Comparison of ENCODE assay signal across 9 mouse cellular contexts in the genomic region with DNA sequence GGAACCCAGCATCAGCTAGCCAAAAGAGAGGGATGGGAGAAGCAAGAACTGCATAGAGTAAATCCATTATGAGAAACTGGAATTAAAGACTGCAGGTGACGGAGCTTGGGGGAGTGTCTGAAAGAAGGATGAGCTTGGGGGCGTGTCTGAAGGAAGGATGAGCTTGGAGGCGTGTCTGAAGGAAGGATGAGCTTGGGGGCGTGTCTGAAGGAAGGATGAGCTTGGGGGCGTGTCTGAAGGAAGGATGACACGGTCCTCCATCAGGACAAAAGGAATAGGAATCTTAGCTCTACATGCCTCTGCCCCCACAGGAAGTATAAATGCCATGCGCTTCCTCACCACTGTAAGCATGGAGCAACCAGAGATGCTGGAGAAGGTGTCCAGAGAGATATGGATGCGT. TPM values are rescaled to one million over a fixed set of nuclear protein-coding genes. Genes with fewer than 3 reads are reported as not detected.
DNase-seq lines count a peak whose midpoint lies in the region; ATAC-seq and TF ChIP-seq lines count a peak whose summit lies in the region.
"Had no signal": no experiment of that assay in that cellular context is flagged by ENCODE, and none has a peak within 500 bp of the region (broad histone marks: within the 10 kb centered on the region; RNA-seq: fewer than 3 reads in every experiment).

No protein-coding gene starts in this region.

- TF ChIP-seq EP300 in stomach, postnatal 0 days (optimal IDR thresholded peaks at IDR 0.05): no peak

- H3K4me3 ChIP-seq in stomach, embryonic 15.5 days (replicated peaks): no peak overlapping the region
- no peak overlapping the region for H3K4me3 ChIP-seq in stomach, postnatal 0 days (ENCODE audit: low read depth, low read length)
- peak overlapping the region; percentile 25 for H3K4me3 ChIP-seq in hindbrain, embryonic 14.5 days (replicated peaks; ENCODE audit: low read length)
- H3K4me3 ChIP-seq in liver, embryonic 12.5 days: no peak overlapping the region
- H3K4me3 ChIP-seq in stomach, embryonic 16.5 days (replicated peaks; ENCODE audit: low read length): no peak overlapping the region

- DNase-seq in stomach, postnatal 0 days (ENCODE audit: low spot score): no peak
- DNase-seq in hindbrain, embryonic 14.5 days (ENCODE audit: low spot score): no peak
- no peak for DNase-seq in frontal cortex, postnatal 25 days (ENCODE audit: low spot score in 2 of 2)
- DNase-seq in urinary bladder, postnatal 4 days (ENCODE audit: low spot score in 2 of 2): no peak
- DNase-seq in right cerebral cortex, postnatal 14 days: no peak

- peaks cover 5% of the 10 kb centered on the region; the same call in 1 of the 2 replicates for H3K4me1 ChIP-seq in stomach, embryonic 15.5 days
- H3K4me1 ChIP-seq in stomach, postnatal 0 days (replicated peaks; ENCODE audit: control insufficient read depth, insufficient read depth): peaks cover 6% of the 10 kb centered on the region
- no peaks in the 10 kb centered on the region for H3K4me1 ChIP-seq in hindbrain, embryonic 14.5 days (replicated peaks; ENCODE audit: control insufficient read depth, insufficient read depth, low read length)
- H3K4me1 ChIP-seq in liver, embryonic 12.5 days: peaks cover 21% of the 10 kb centered on the region
- 0 out of 2 replicates have a peak, but pooled peaks cover 3% of the 10 kb centered on the region for H3K4me1 ChIP-seq in stomach, embryonic 16.5 days (ENCODE audit: control insufficient read depth, insufficient read depth, low read length)

- no peaks in the 10 kb centered on the region for H3K36me3 ChIP-seq in stomach, embryonic 15.5 days
- no peaks in the 10 kb centered on the region for H3K36me3 ChIP-seq in stomach, postnatal 0 days (ENCODE audit: control insufficient read depth, insufficient read depth, low read length)
- no peaks in the 10 kb centered on the region for H3K36me3 ChIP-seq in hindbrain, embryonic 14.5 days (replicated peaks; ENCODE audit: control insufficient read depth, insufficient read depth)
- no peaks in the 10 kb centered on the region for H3K36me3 ChIP-seq in liver, embryonic 12.5 days
- no peaks in the 10 kb centered on the region for H3K36me3 ChIP-seq in stomach, embryonic 16.5 days (ENCODE audit: control insufficient read depth, insufficient read depth, low read length)

- no peaks in the 10 kb centered on the region for H3K27me3 ChIP-seq in stomach, embryonic 15.5 days (replicated peaks)
- H3K27me3 ChIP-seq in stomach, postnatal 0 days (ENCODE audit: control insufficient read depth, insufficient read depth, low read length): no peaks in the 10 kb centered on the region
- no peaks in the 10 kb centered on the region for H3K27me3 ChIP-seq in hindbrain, embryonic 14.5 days (ENCODE audit: control insufficient read depth, insufficient read depth, low read length)
- H3K27me3 ChIP-seq in liver, embryonic 12.5 days (replicated peaks): no peaks in the 10 kb centered on the region
- H3K27me3 ChIP-seq in stomach, embryonic 16.5 days (ENCODE audit: control insufficient read depth, insufficient read depth, low read length): no peaks in the 10 kb centered on the region

- WGBS in stomach, embryonic 15.5 days: 17% methylated on average over 8 of the region's 8 CpGs
- 26% methylated on average over 8 of the region's 8 CpGs for WGBS in stomach, postnatal 0 days
- 7% methylated on average over 8 of the region's 8 CpGs for WGBS in hindbrain, embryonic 14.5 days
- WGBS in liver, embryonic 12.5 days (ENCODE audit: insufficient replicate concordance): 16% methylated on average over 8 of the region's 8 CpGs
- 19% methylated on average over 8 of the region's 8 CpGs for WGBS in stomach, embryonic 16.5 days

- no peak overlapping the region for H3K27ac ChIP-seq in stomach, embryonic 15.5 days
- H3K27ac ChIP-seq in stomach, postnatal 0 days (replicated peaks): no peak overlapping the region
- no peak overlapping the region for H3K27ac ChIP-seq in hindbrain, embryonic 14.5 days
- H3K27ac ChIP-seq in liver, embryonic 12.5 days: no peak overlapping the region
- no peak overlapping the region for H3K27ac ChIP-seq in stomach, embryonic 16.5 days (ENCODE audit: low read length)

- no peak for TF ChIP-seq CTCF in stomach, postnatal 0 days (IDR thresholded peaks at IDR 0.05; ENCODE audit: low read depth)

- H3K4me2 ChIP-seq in stomach, embryonic 15.5 days: 0 out of 2 replicates have a peak overlapping the region, but pooled peaks have one; percentile 10
- no peak overlapping the region for H3K4me2 ChIP-seq in stomach, postnatal 0 days (replicated peaks; ENCODE audit: low read depth)
- H3K4me2 ChIP-seq in hindbrain, embryonic 14.5 days (replicated peaks): peak overlapping the region; percentile 37
- H3K4me2 ChIP-seq in liver, embryonic 12.5 days: peak overlapping the region; percentile 93
- no peak overlapping the region; the same call in 1 of the 2 replicates for H3K4me2 ChIP-seq in stomach, embryonic 16.5 days (ENCODE audit: low read depth, low read length)

- no peak for ATAC-seq in stomach, embryonic 15.5 days (ENCODE audit: insufficient read depth, low FRiP score, low read depth)
- ATAC-seq in stomach, postnatal 0 days (ENCODE audit: low FRiP score, low TSS enrichment): no peak
- peak; percentile 35; the same call in 1 of the 2 replicates for ATAC-seq in hindbrain, embryonic 14.5 days (ENCODE audit: low FRiP score)
- ATAC-seq in liver, embryonic 12.5 days: 0 out of 2 replicates have a peak, but pooled peaks have one; percentile 20
- peak; percentile 9; the same call in 1 of the 2 replicates for ATAC-seq in stomach, embryonic 16.5 days (ENCODE audit: insufficient read depth, low FRiP score)

- no peak overlapping the region for H3K9ac ChIP-seq in stomach, embryonic 15.5 days
- no peak overlapping the region for H3K9ac ChIP-seq in stomach, postnatal 0 days (ENCODE audit: low read length)
- H3K9ac ChIP-seq in hindbrain, embryonic 14.5 days: peak overlapping the region; percentile 18; the same call in 1 of the 2 replicates
- H3K9ac ChIP-seq in liver, embryonic 12.5 days: no peak overlapping the region
- no peak overlapping the region for H3K9ac ChIP-seq in stomach, embryonic 16.5 days (ENCODE audit: low read length)

- H3K9me3 ChIP-seq in stomach, embryonic 15.5 days: no peaks in the 10 kb centered on the region
- no peaks in the 10 kb centered on the region for H3K9me3 ChIP-seq in stomach, postnatal 0 days (ENCODE audit: control insufficient read depth, low read length)
- no peaks in the 10 kb centered on the region for H3K9me3 ChIP-seq in hindbrain, embryonic 14.5 days (ENCODE audit: control insufficient read depth, low read length)
- H3K9me3 ChIP-seq in liver, embryonic 12.5 days (replicated peaks): no peaks in the 10 kb centered on the region
- H3K9me3 ChIP-seq in stomach, embryonic 16.5 days (replicated peaks; ENCODE audit: control insufficient read depth, low read length): no peaks in the 10 kb centered on the region

RNA-seq across cellular contexts. Expression of gene Gstk1, which starts 1.4 kb away (rescaled TPM):
- 19.1 and 23.0 TPM in 2 replicates for polyA plus RNA-seq in stomach, embryonic 15.5 days (2015; fragmentation: Nextera tagmentation; extraction: Ambion mirVana)
- polyA plus RNA-seq in stomach, postnatal 0 days (2015; fragmentation: Nextera tagmentation; extraction: Ambion mirVana): 56.7 and 60.5 TPM in 2 replicates
- polyA plus RNA-seq in hindbrain, embryonic 14.5 days (2014; fragmentation: Nextera tagmentation; extraction: Ambion mirVana): 11.6 and 12.1 TPM in 2 replicates
- 7.3 and 8.3 TPM in 2 replicates for polyA plus RNA-seq in liver, embryonic 12.5 days (2016; fragmentation: Nextera tagmentation; extraction: Ambion mirVana)
- polyA plus RNA-seq in stomach, embryonic 16.5 days (2015; fragmentation: Nextera tagmentation; extraction: Ambion mirVana): 22.8 and 23.8 TPM in 2 replicates

RNA-seq across cellular contexts. Expression of gene Tmem139, which starts 14.6 kb away (rescaled TPM):
- 4.8 and 4.9 TPM in 2 replicates for polyA plus RNA-seq in stomach, embryonic 15.5 days (2015; fragmentation: Nextera tagmentation; extraction: Ambion mirVana)
- polyA plus RNA-seq in stomach, postnatal 0 days (2015; fragmentation: Nextera tagmentation; extraction: Ambion mirVana): 24.6 and 28.2 TPM in 2 replicates
- polyA plus RNA-seq in hindbrain, embryonic 14.5 days (2014; fragmentation: Nextera tagmentation; extraction: Ambion mirVana): not detected in 2 replicates
- not detected in 2 replicates for polyA plus RNA-seq in liver, embryonic 12.5 days (2016; fragmentation: Nextera tagmentation; extraction: Ambion mirVana)
- 6.3 and 8.6 TPM in 2 replicates for polyA plus RNA-seq in stomach, embryonic 16.5 days (2015; fragmentation: Nextera tagmentation; extraction: Ambion mirVana)

RNA-seq across cellular contexts. Expression of gene Casp2, which starts 17.6 kb away (rescaled TPM):
- 48.4 and 49.8 TPM in 2 replicates for polyA plus RNA-seq in stomach, embryonic 15.5 days (2015; fragmentation: Nextera tagmentation; extraction: Ambion mirVana)
- 20.2 and 21.6 TPM in 2 replicates for polyA plus RNA-seq in stomach, postnatal 0 days (2015; fragmentation: Nextera tagmentation; extraction: Ambion mirVana)
- 32.7 and 36.4 TPM in 2 replicates for polyA plus RNA-seq in hindbrain, embryonic 14.5 days (2014; fragmentation: Nextera tagmentation; extraction: Ambion mirVana)
- polyA plus RNA-seq in liver, embryonic 12.5 days (2016; fragmentation: Nextera tagmentation; extraction: Ambion mirVana): 34.4 and 36.0 TPM in 2 replicates
- polyA plus RNA-seq in stomach, embryonic 16.5 days (2015; fragmentation: Nextera tagmentation; extraction: Ambion mirVana): 47.2 and 58.2 TPM in 2 replicates

RNA-seq across cellular contexts. Expression of gene Tas2r144, which starts 32.0 kb away (rescaled TPM):
- polyA plus RNA-seq in stomach, embryonic 15.5 days (2015; fragmentation: Nextera tagmentation; extraction: Ambion mirVana): not detected in 2 replicates
- polyA plus RNA-seq in stomach, postnatal 0 days (2015; fragmentation: Nextera tagmentation; extraction: Ambion mirVana): not detected in 2 replicates
- not detected in 2 replicates for polyA plus RNA-seq in hindbrain, embryonic 14.5 days (2014; fragmentation: Nextera tagmentation; extraction: Ambion mirVana)
- polyA plus RNA-seq in liver, embryonic 12.5 days (2016; fragmentation: Nextera tagmentation; extraction: Ambion mirVana): not detected in 2 replicates
- not detected in 2 replicates for polyA plus RNA-seq in stomach, embryonic 16.5 days (2015; fragmentation: Nextera tagmentation; extraction: Ambion mirVana)
- polyA plus RNA-seq: heart, embryonic 14.5 days had no signal

RNA-seq across cellular contexts. Expression of gene Clcn1, which starts 39.3 kb away (rescaled TPM):
- polyA plus RNA-seq in stomach, embryonic 15.5 days (2015; fragmentation: Nextera tagmentation; extraction: Ambion mirVana): 0.08 and 0.12 TPM in 2 replicates
- polyA plus RNA-seq in stomach, postnatal 0 days (2015; fragmentation: Nextera tagmentation; extraction: Ambion mirVana): 0.06 and 0.12 TPM in 2 replicates
- polyA plus RNA-seq in hindbrain, embryonic 14.5 days (2014; fragmentation: Nextera tagmentation; extraction: Ambion mirVana): 0.94 and 1.9 TPM in 2 replicates
- 0.12 TPM in 1 of 2 replicates, not detected in the other for polyA plus RNA-seq in liver, embryonic 12.5 days (2016; fragmentation: Nextera tagmentation; extraction: Ambion mirVana)
- polyA plus RNA-seq in stomach, embryonic 16.5 days (2015; fragmentation: Nextera tagmentation; extraction: Ambion mirVana): 0.10 and 0.18 TPM in 2 replicates

Comparison
In these comparisons a context has a peak if more than half of its experiments do, and no peak if none do; other contexts are left out.
1. ATAC-seq: peak in hindbrain, embryonic 14.5 days (single experiment), liver, embryonic 12.5 days (single experiment) and stomach, embryonic 16.5 days (single experiment); none in stomach, embryonic 15.5 days (single experiment) and stomach, postnatal 0 days (single experiment).
2. H3K4me2 ChIP-seq: peak in stomach, embryonic 15.5 days (single experiment), hindbrain, embryonic 14.5 days (single experiment) and liver, embryonic 12.5 days (single experiment); none in stomach, postnatal 0 days (single experiment) and stomach, embryonic 16.5 days (single experiment).